Mouse (Mus musculus) lung, postnatal 0 days (tissue): Measurements from ENCODE around the gene Zscan26. TPM values are rescaled to one million over a fixed set of nuclear protein-coding genes. Genes with fewer than 3 reads are reported as not detected.

ENCODE experiments used
- ATAC-seq: fragments of 200-750 bp; cut with Nextera tagmentation; 2 replicates; pipeline ENCODE4 v1.8.0; 2017; ENCODE audit warnings: moderate library complexity
- DNase-seq: peaks from one replicate; pipeline ENCODE4 v3.0.0-alpha.2; 2016; ENCODE audit warnings: low spot score
- H3K27ac ChIP-seq: fragments of 300-500 bp; sonication (generic); 2 replicates; pipeline ENCODE4 v1.5.1; 2014; ENCODE audit warnings: antibody characterized with exemption, mild to moderate bottlenecking, low read length, mixed read lengths
- H3K27me3 ChIP-seq: fragments of 300-500 bp; sonication (generic); replicated peaks from 2 replicates; pipeline ENCODE4 v1.6.1; 2014; ENCODE audit warnings: low read length, mixed read lengths; ENCODE audit not compliant: insufficient read depth
- H3K36me3 ChIP-seq: fragments of 300-500 bp; sonication (generic); 2 replicates; pipeline ENCODE4 v1.6.1; 2014; ENCODE audit warnings: low read length, mixed read lengths; ENCODE audit not compliant: insufficient read depth
- H3K4me1 ChIP-seq: fragments of 300-500 bp; sonication (generic); 2 replicates; pipeline ENCODE4 v1.6.1; 2014; ENCODE audit warnings: antibody characterized with exemption, low read depth, low read length, mixed read lengths; ENCODE audit not compliant: insufficient read depth
- H3K4me2 ChIP-seq: fragments of 300-500 bp; sonication (generic); replicated peaks from 2 replicates; pipeline ENCODE4 v1.6.1; 2014; ENCODE audit warnings: low read depth, mild to moderate bottlenecking, low read length, moderate library complexity, mixed read lengths
- H3K4me3 ChIP-seq: fragments of 300-500 bp; sonication (generic); 2 replicates; pipeline ENCODE4 v1.5.1; 2014; ENCODE audit warnings: low read depth, low read length
- H3K9ac ChIP-seq: fragments of 300-500 bp; sonication (generic); replicated peaks from 2 replicates; pipeline ENCODE4 v1.6.1; 2014; ENCODE audit warnings: low read depth, mild to moderate bottlenecking
- H3K9me3 ChIP-seq: fragments of 300-500 bp; sonication (generic); 2 replicates; pipeline ENCODE4 v1.6.1; 2016; ENCODE audit warnings: low read length, mixed read lengths
- CTCF ChIP-seq: IDR thresholded peaks from 2 replicates; pipeline ENCODE4 v1.5.1; 2016; ENCODE audit warnings: antibody characterized with exemption, mild to moderate bottlenecking
- EP300 ChIP-seq: IDR thresholded peaks from 2 replicates; pipeline ENCODE4 v1.6.1; 2016; ENCODE audit warnings: antibody characterized with exemption, mild to moderate bottlenecking, control low read depth
- WGBS: fragments of 180-500 bp; shearing (Covaris S2); extraction: QIAGEN DNeasy Blood & Tissue Kit; methylation state at CpG from one replicate; pipeline ENCODE4 v1.1.7; 2014; 5-methylcytosine and 5-hydroxymethylcytosine counted together
- microRNA counts: library from miRNA; unstranded; fragments of <30 nt; microRNA quantifications from one replicate; lab custom pipeline; 2015
- microRNA-seq: library from miRNA; unstranded; fragments of <30 nt; microRNA quantifications from one replicate; pipeline ENCODE4, GENCODE M21; 2016
- polyA plus RNA-seq: library from polyadenylated mRNA; unstranded; fragments of >200 nt; fragmentation: Nextera tagmentation; extraction: Ambion mirVana; gene quantifications from 2 replicates; pipeline ENCODE4 v1.2.1, GENCODE M21; 2015

Zscan26 gene
- polyA plus RNA-seq, 1 experiment from 2014 or later, result 30.2 TPM

GRCm38 (mm10) chr13:21395623-21396022 lies 57.9 kb downstream of the Zscan26 start:
- Histone ChIP-seq H3K27ac (no peak overlapping the region), H3K9me3 (no peaks in the 10 kb centered on the region), H3K4me3 (no peak overlapping the region), H3K27me3 (no peaks in the 10 kb centered on the region), H3K9ac (no peak overlapping the region), H3K4me2 (no peak overlapping the region), H3K4me1 (no peaks in the 10 kb centered on the region; the same call in 1 of the 2 replicates), H3K36me3 (peaks cover 35% of the 10 kb centered on the region)
- DNase-seq (no peak), ATAC-seq (no peak)
- TF ChIP-seq CTCF, result no peak
- no peak for TF ChIP-seq EP300
- WGBS, result 94% methylated on average over 6 of the region's 6 CpGs

GRCm38 (mm10) chr13:21395211-21395610 lies 58.3 kb downstream of the Zscan26 start:
- Histone ChIP-seq H3K9me3 (no peaks in the 10 kb centered on the region), H3K27ac (no peak overlapping the region), H3K36me3 (peaks cover 39% of the 10 kb centered on the region), H3K27me3 (no peaks in the 10 kb centered on the region), H3K9ac (no peak overlapping the region), H3K4me2 (no peak overlapping the region), H3K4me1 (no peaks in the 10 kb centered on the region; the same call in 1 of the 2 replicates), H3K4me3 (no peak overlapping the region)
- ATAC-seq (no peak), DNase-seq (no peak)
- WGBS, result 93% methylated on average over 1 of the region's 1 CpGs
- TF ChIP-seq CTCF (no peak), EP300 (no peak)

MicroRNA genes within 50 kb of the gene (microRNA counts, 519-probe panel; counts per million panel counts)
- not detected for microRNA mmu-miR-1896 (lab: Ali Mortazavi, UCI)

Small RNAs within 50 kb of the gene (microRNA-seq; reads per million reads assigned to microRNA genes)
- gene Mir1896 (not detected), gene Mir6942 (not detected)

Other genes starting within 250 kb of the Zscan26 start
- gene Gpx5, start 161.0 kb downstream of the Zscan26 start, polyA plus RNA-seq, result not detected in 2 replicates
- 0.21 and 0.27 TPM in 2 replicates for gene Gpx6, start 141.6 kb downstream of the Zscan26 start, polyA plus RNA-seq
- not detected in 2 replicates for gene Olfr1367, start 106.8 kb downstream of the Zscan26 start, polyA plus RNA-seq
- gene Zscan12, start 90.9 kb downstream of the Zscan26 start, polyA plus RNA-seq, result 6.4 and 6.8 TPM in 2 replicates
- 46.3 and 54.3 TPM in 2 replicates for gene Zkscan3, start 51.0 kb downstream of the Zscan26 start, polyA plus RNA-seq
- gene Pgbd1, start 12.7 kb downstream of the Zscan26 start, polyA plus RNA-seq, result 0.87 TPM in 2 replicates
- gene Nkapl, start 14.8 kb upstream of the Zscan26 start, polyA plus RNA-seq, result 9.1 and 10.5 TPM in 2 replicates
- 5.1 and 5.2 TPM in 2 replicates for gene Zkscan4, start 25.2 kb upstream of the Zscan26 start, polyA plus RNA-seq
- gene Gm10065, start 25.7 kb upstream of the Zscan26 start, polyA plus RNA-seq, result not detected in 2 replicates
- gene AK157302, start 41.5 kb upstream of the Zscan26 start, polyA plus RNA-seq, result 0.31 and 0.39 TPM in 2 replicates
- gene Gm11273, start 47.7 kb upstream of the Zscan26 start, polyA plus RNA-seq, result 3.3 and 5.8 TPM in 2 replicates
- 3.1 and 3.4 TPM in 2 replicates for gene Zkscan8, start 77.4 kb upstream of the Zscan26 start, polyA plus RNA-seq
- 0.06 TPM in 1 of 2 replicates, not detected in the other for gene Olfr1366, start 89.1 kb upstream of the Zscan26 start, polyA plus RNA-seq
- 0.05 TPM in 1 of 2 replicates, not detected in the other for gene Olfr1535, start 106.2 kb upstream of the Zscan26 start, polyA plus RNA-seq
- not detected in 2 replicates for gene Olfr1364, start 128.0 kb upstream of the Zscan26 start, polyA plus RNA-seq
- not detected in 2 replicates for gene Olfr1362, start 160.3 kb upstream of the Zscan26 start, polyA plus RNA-seq
- gene Olfr11, start 188.8 kb upstream of the Zscan26 start, polyA plus RNA-seq, result not detected in 2 replicates
- not detected in 2 replicates for gene Olfr1361, start 209.7 kb upstream of the Zscan26 start, polyA plus RNA-seq
- not detected in 2 replicates for gene Olfr1360, start 223.7 kb upstream of the Zscan26 start, polyA plus RNA-seq
- gene Olfr1359, start 244.4 kb upstream of the Zscan26 start, polyA plus RNA-seq, result not detected in 2 replicates